Mouse (Mus musculus): ENCODE data around the gene Ccdc59. TPM values are rescaled to one million over a fixed set of nuclear protein-coding genes. Genes with fewer than 3 reads are reported as not detected.

Ccdc59 gene
- total RNA-seq (2021), result 1 to 10 TPM; 9.1 to 9.7 TPM

DNA sequence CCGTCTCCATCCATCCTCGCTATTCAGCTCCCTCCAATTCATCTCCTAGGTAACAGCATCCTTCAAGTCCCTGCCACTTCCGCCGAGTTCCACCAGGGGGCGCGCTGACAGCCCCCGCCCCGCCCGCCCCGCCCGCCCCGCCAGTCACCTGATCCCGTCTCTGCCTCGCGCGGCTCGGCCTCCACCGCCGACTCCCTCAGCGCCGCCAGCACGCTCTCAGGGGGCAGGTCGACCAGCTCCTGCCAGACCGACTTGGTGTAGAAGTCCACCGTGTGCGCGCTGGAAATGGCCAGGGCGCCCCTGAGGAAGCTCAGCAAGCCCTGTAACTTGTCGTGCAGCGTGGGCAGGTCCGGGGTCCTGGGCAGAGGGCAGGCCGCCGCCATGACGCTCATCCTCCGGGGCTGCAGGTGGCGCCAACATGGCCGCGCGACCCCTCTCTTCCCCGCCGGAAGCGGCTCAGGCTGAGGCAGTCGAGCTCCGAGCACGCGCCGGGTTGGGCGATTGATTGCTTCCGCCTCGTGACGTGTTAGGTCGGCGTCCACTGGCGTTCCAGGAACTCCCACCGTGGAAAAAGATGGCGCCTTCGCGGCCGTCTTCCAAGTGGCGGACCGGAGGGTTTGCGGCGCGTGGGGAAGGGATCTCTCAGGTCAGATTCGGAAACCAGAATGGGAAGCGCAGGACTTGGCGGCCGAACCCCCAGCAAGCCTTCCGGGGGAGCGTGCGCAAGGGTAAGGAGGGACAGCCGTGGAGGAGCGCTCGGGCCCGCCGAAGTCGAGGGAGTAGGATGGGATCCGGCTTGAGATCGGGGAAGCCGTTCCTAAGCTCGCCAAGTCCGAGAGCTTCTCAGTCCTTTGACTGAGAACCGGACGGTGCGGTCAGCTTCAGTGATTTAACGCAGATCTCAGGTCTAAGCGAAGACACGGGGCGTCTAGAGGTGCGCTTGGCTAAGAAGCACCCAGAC is at the start of gene Ccdc59, which contains the start of gene Mettl25:
Gene Ccdc59 (plus strand): TSS at position 140 of the 961 bp plus-strand sequence.
Gene Mettl25 (minus strand): TSS at position 453 of the 961 bp plus-strand sequence.
- peak; percentile 94 for DNase-seq (ENCODE audit: low spot score)
- intact Hi-C loops (cut with DNase I), result loop anchor here (10.0 kb wide), 1 partner anchor 744 kb away; no protein-coding TSS in a partner anchor

DNA sequence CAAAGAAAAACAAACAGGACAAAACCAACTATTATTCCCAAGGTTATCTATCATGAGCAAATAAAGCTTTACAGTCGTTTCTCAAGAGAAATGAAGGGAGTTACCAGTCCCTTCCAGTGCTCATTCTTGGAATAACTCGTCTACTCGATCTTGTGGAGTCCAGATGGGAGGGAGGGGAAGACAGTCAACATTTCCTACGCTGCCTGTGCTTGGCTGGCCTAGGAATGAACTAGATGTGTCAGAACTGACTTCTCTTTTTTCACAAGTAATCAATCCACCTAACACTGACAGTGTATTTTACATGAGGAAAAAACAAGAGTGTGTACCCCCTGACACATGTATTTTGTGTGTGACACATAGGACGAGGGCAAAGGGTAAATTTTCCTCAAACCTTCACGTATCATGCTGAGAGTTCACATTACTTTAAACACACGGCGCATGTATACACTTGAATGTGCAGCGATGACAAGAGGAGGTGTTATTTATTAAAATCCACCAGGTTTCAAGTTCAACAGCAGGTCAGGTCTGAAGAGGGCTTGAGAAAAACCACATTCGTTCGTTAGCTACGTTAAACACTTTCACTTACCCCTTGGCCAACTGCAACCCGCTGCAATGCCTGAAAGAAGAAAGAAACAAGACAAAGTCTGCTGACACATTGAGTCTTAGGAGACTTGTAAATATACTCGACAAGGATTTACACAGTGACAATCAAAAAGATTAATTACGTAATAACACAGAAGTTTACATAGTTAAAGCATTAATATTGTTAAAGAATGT is 46.9 kb upstream of the Ccdc59 start:
- intact Hi-C loops (cut with DNase I), result no loop called here
- no peak for DNase-seq (ENCODE audit: low spot score)

DNA sequence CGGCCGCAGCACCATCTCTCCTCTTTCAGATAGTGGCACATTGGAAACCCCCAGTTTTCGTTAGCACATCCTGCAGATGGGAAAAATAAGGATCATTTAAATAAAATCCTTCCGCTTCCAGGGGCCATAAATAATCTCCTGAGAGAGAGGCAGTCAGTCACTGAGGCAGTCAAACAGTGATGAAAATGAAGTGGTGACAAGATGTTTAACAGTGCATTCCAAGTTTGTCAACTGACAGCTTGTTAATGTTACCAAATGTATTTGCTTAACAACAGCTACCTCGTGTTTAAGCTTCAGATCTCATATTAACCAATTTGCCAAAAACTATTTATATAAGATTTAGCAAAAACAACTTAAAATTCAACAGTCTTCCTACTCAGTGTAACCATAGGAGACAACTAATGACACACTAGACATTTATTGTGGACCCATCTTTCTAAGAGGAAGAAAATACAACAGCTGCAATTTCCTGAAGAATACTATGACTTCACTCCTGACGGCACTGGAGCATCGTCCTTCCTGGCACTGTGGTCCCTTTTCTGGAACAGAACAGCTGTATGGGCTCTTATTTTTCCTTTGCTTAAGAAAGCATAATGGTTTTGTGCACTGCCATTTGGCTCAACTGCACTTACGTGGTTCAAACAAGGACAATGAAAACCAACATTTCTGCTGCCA is 43.5 kb upstream of the Ccdc59 start:
- intact Hi-C loops (cut with DNase I), result no loop called here
- DNase-seq (ENCODE audit: low spot score), result no peak

GRCm38 (mm10) chr10:105801147-105801546 is 39.7 kb upstream of the Ccdc59 start:
- DNase-seq (ENCODE audit: low spot score), result no peak
- intact Hi-C loops (cut with DNase I), result no loop called here

DNA sequence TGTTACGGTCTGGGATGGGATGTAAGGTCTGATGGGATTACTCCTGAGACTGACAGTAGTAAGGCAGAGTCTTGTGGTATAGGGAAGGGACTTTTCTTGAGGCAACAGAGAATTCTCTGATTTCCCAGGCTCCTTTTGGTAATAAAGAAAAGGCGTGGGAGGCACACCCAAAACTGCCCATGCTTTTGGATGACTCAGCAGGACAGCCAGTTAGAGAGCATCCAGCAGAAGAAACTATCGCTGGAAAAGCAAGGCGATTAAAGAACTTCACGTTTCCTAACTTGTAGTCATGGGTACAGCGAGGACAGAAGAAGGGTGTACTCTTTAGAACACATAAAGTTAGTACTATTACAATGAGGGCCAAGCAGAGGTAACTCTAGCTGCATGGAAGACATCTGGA is 38.7 kb upstream of the Ccdc59 start:
- intact Hi-C loops (cut with DNase I), result no loop called here
- DNase-seq (ENCODE audit: low spot score), result no peak

GRCm38 (mm10) chr10:105803461-105803860 is 37.4 kb upstream of the Ccdc59 start:
- intact Hi-C loops (cut with DNase I), result no loop called here
- no peak for DNase-seq (ENCODE audit: low spot score)

GRCm38 (mm10) chr10:105806259-105807010 is 34.4 kb upstream of the Ccdc59 start:
- no peak for DNase-seq (ENCODE audit: low spot score)
- intact Hi-C loops (cut with DNase I), result no loop called here

DNA sequence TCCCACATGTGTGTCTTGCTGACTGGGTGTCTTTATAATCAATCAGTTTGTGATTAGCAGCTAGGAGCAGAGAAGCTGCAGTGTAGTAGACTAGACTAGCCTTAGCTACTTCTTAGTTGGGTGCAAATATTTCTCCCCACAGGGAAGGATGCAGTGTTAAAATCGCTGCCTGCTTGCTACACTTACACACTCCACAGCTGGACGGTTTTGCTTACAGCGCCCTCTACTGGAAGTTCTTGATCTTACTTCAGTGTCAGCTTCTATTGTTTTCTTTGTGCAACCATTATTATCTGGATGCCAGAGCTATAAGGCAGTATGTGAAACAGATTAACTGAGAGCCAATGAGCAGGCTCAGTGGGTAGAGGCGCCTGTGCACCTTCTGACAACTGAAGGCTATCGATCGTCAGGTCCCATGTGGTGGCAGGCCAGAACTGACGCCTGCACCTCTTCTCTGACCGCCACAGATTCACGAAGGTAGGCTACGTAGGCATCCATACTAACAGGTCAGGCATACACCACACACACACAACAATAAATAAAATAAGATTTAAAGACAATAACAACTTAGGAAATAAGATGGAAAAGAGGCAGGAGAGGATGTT is 6.1 kb upstream of the Ccdc59 start:
- no peak for DNase-seq (ENCODE audit: low spot score)
- intact Hi-C loops (cut with DNase I), result no loop called here

- DNase-seq (ENCODE audit: low spot score), result no peak
- intact Hi-C loops (cut with DNase I), result loop anchor here (10.0 kb wide), 1 partner anchor 742 kb away; no protein-coding TSS in a partner anchor
Observed at GRCm38 (mm10) chr10:105842574-105842973, 1.7 kb downstream of the Ccdc59 start.

GRCm38 (mm10) chr10:105850286-105850685 is 9.4 kb downstream of the Ccdc59 start:
- no peak for DNase-seq (ENCODE audit: low spot score)
- intact Hi-C loops (cut with DNase I), result no loop called here

DNA sequence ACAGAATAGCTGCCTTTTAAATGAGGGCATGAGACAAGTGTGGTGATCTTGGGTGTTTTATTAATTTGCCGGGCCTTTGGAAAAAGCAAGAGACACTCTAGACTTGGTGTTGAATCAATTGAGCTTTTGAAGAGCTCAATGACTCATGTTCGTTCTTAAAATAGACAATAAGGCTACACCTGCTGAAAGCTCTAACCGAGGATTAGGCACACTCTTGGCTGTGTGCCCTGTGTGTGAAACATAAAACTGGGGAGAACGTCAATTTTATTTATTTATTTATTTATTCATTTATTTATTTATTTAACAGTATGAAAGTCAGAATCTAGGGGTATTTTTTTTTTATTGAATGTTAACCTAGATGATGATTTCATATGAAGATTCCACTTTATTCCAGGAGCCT is 10.3 kb downstream of the Ccdc59 start:
- intact Hi-C loops (cut with DNase I), result no loop called here
- DNase-seq (ENCODE audit: low spot score), result no peak

DNA sequence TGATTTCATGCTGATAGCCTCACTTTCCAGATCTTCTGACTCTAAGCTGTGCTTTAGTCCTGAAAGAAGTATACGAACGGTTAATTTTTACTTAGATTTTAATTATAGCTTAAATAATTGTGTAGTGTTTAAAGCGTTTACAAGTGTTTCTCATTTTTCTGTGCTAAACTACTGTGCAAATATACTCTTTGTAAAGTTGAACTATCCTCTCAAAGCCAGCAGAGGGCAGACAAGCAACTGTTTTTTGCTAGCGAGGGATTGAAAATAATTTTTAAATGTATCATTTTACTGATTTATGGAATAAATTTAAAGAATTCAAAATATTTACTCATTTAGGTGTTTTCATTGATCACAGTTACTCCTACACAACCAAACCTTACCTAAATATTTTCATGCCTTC is 26.4 kb downstream of the Ccdc59 start:
- intact Hi-C loops (cut with DNase I), result no loop called here
- no peak for DNase-seq (ENCODE audit: low spot score)

Other genes with a start within 250 kb of the Ccdc59 start
- gene Mettl25, start 313 bp downstream of the Ccdc59 start, total RNA-seq (2021), result 1 to 10 TPM; 5.0 to 5.3 TPM

All from heart, postnatal 25 days (tissue).